Mouse (Mus musculus): ENCODE results near the gene Tmem200a.

DNA sequence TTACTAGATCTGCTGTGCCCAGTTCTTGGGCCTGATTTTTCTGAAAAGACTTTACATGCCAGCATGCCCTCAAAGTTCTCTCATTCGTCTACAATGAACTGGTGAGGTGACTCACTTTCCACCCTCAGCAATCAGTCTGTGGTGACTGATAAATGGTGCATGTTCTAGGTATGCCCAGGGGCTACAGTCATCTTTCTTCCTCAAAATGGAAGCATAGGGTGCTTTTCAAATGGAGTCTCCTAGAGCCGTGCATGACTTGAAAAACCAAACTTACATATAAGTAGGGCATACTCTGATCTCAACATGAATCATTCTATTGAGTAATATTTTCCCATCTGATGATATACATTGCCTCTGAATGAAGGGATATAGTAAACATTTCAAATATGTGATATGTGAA is 117.8 kb downstream of the Tmem200a start:
- no peak for TF ChIP-seq CTCF (IDR thresholded peaks at IDR 0.05; ENCODE audit: insufficient read depth, low read depth, low read length)
- no peak for TF ChIP-seq POLR2A (IDR thresholded peaks at IDR 0.05; ENCODE audit: insufficient read depth, low read depth, low read length)
